In the genomic region with DNA sequence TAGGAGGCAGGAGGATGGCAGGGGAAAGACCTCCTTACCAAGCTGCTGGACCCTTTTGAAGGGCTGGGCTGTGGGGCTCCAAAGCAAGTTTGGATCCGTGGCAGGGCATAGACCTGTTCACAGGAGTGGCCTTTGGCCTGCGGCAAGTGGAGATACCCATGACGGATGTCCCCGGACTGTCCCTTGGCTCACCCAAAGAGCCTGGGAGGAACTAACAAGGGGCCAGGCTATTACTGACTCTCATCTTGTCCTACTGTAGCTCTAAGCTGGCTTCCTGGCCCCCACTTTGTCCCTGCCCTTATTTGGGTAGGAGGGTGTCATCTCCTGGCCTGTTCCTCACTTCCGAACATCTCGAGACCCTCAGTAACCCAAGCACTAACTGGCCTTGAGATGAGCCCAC, we compare ENCODE assay signal across 8 mouse cellular contexts. TPM values are rescaled to one million over a fixed set of nuclear protein-coding genes. Genes with fewer than 3 reads are reported as not detected.
A peak's percentile ranks its signal among the peaks of the same experiment; 100 is the strongest.
DNase-seq lines count a peak whose midpoint lies in the region; ATAC-seq and TF ChIP-seq lines count a peak whose summit lies in the region.

No protein-coding gene starts in this region.

- no peak for TF ChIP-seq EP300 in MEL (IDR thresholded peaks at IDR 0.05; ENCODE audit: low read depth in 1 of 2, low read length in 2 of 2)

- TF ChIP-seq CTCF in MEL (IDR thresholded peaks at IDR 0.05 in 2 of 3, conservative IDR thresholded peaks at IDR 0.05 in 1 of 3; ENCODE audit: control insufficient read depth in 1 of 3, insufficient read depth in 1 of 3, low read depth in 2 of 3, low read length in 3 of 3, poor library complexity in 1 of 3, severe bottlenecking in 1 of 3) = no peak

- H3K79me2 ChIP-seq in MEL (ENCODE audit: control insufficient read depth, insufficient read depth, low read length, poor library complexity) = no peaks in the 10 kb centered on the region; the same call in 1 of the 2 replicates

- TF ChIP-seq RAD21 in MEL (IDR thresholded peaks at IDR 0.05; ENCODE audit: low read depth, low read length) = no peak

- DNase-seq in heart, adult 8-10 months (ENCODE audit: low spot score) = no peak
- peak; percentile 24 for DNase-seq in MEL (ENCODE audit: low read depth, low spot score)
- DNase-seq in lung, postnatal 36 days = peak; percentile 63
- no peak for DNase-seq in gastrocnemius, postnatal 25 days
- DNase-seq in ovary, adult 18-20 months (ENCODE audit: low spot score) = no peak

- H3K27me3 ChIP-seq in heart, embryonic 11.5 days (ENCODE audit: control insufficient read depth, insufficient read depth, low read length) = no peaks in the 10 kb centered on the region; the same call in none of the 2 replicates
- H3K27me3 ChIP-seq in MEL (ENCODE audit: control insufficient read depth in 1 of 2, insufficient read depth in 2 of 2, low read length in 2 of 2) = no peaks in the 10 kb centered on the region
- no peaks in the 10 kb centered on the region for H3K27me3 ChIP-seq in hindbrain, embryonic 16.5 days (replicated peaks; ENCODE audit: control insufficient read depth, insufficient read depth, low read length)

- peak overlapping the region; percentile 83 for H3K27ac ChIP-seq in heart, embryonic 11.5 days (ENCODE audit: low read depth, low read length)
- H3K27ac ChIP-seq in MEL (ENCODE audit: control insufficient read depth, low read depth, low read length) = peak overlapping the region; percentile 34
- H3K27ac ChIP-seq in hindbrain, embryonic 16.5 days (ENCODE audit: low read depth, low read length) = peak overlapping the region; percentile 72

- no peak for TF ChIP-seq POLR2A in MEL (IDR thresholded peaks at IDR 0.05; ENCODE audit: control insufficient read depth in 1 of 2, insufficient read depth in 1 of 2, low read depth in 1 of 2, low read length in 2 of 2, poor library complexity in 1 of 2)

- no peak for ATAC-seq in heart, embryonic 11.5 days (replicated peaks; ENCODE audit: insufficient number of reproducible peaks, low FRiP score, low TSS enrichment)
- ATAC-seq in hindbrain, embryonic 16.5 days = peak; percentile 3; the same call in 1 of the 2 replicates
- ATAC-seq in megakaryocyte progenitor cell, adult 5-6 weeks (replicated peaks; ENCODE audit: poor library complexity) = no peak

- peak overlapping the region; percentile 59 for H3K4me2 ChIP-seq in heart, embryonic 11.5 days
- peak overlapping the region; percentile 39 for H3K4me2 ChIP-seq in hindbrain, embryonic 16.5 days (ENCODE audit: low read length)

- peak overlapping the region; percentile 35 for H3K4me3 ChIP-seq in heart, embryonic 11.5 days (ENCODE audit: low read depth, low read length)
- H3K4me3 ChIP-seq in MEL (ENCODE audit: control insufficient read depth in 1 of 2, insufficient read depth in 1 of 2, low read depth in 2 of 2, low read length in 2 of 2) = peak overlapping the region in 1 of 2 experiments; percentile 24; a peak in 2 of 4 replicates
- peak overlapping the region; percentile 4; the same call in 1 of the 2 replicates for H3K4me3 ChIP-seq in hindbrain, embryonic 16.5 days (ENCODE audit: low read length)

- no peaks in the 10 kb centered on the region for H3K9me3 ChIP-seq in heart, embryonic 11.5 days (replicated peaks; ENCODE audit: control insufficient read depth, low read length)
- no peaks in the 10 kb centered on the region for H3K9me3 ChIP-seq in MEL (replicated peaks; ENCODE audit: insufficient read depth, low read length)
- H3K9me3 ChIP-seq in hindbrain, embryonic 16.5 days (ENCODE audit: control insufficient read depth, low read length) = no peaks in the 10 kb centered on the region

- H3K36me3 ChIP-seq in heart, embryonic 11.5 days (ENCODE audit: control insufficient read depth, insufficient read depth, low read length) = no peaks in the 10 kb centered on the region
- H3K36me3 ChIP-seq in MEL (ENCODE audit: control insufficient read depth in 1 of 2, insufficient read depth in 2 of 2, low read length in 2 of 2) = peaks cover 0 to 52% of the 10 kb centered on the region in 2 experiments; a peak in 2 of 4 replicates
- H3K36me3 ChIP-seq in hindbrain, embryonic 16.5 days (ENCODE audit: control insufficient read depth, insufficient read depth, low read length) = no peaks in the 10 kb centered on the region

- H3K4me1 ChIP-seq in heart, embryonic 11.5 days (ENCODE audit: control insufficient read depth, insufficient read depth, low read length) = peaks cover 41% of the 10 kb centered on the region
- H3K4me1 ChIP-seq in MEL (ENCODE audit: control insufficient read depth in 1 of 2, insufficient read depth in 2 of 2, low read length in 2 of 2) = peaks cover 11 to 79% of the 10 kb centered on the region in 2 experiments
- H3K4me1 ChIP-seq in hindbrain, embryonic 16.5 days (ENCODE audit: control insufficient read depth, insufficient read depth, low read depth, low read length) = peaks cover 29% of the 10 kb centered on the region

- peak overlapping the region; percentile 67 for H3K9ac ChIP-seq in heart, embryonic 11.5 days (ENCODE audit: low read depth, low read length)
- H3K9ac ChIP-seq in MEL (ENCODE audit: control insufficient read depth, low read depth, low read length, poor library complexity, severe bottlenecking) = peak overlapping the region; percentile 43
- H3K9ac ChIP-seq in hindbrain, embryonic 16.5 days (ENCODE audit: low read depth, low read length) = no peak overlapping the region

- WGBS in heart, embryonic 11.5 days (ENCODE audit: insufficient replicate concordance) = 35% methylated on average over 6 of the region's 6 CpGs
- 73% methylated on average over 6 of the region's 6 CpGs for WGBS in hindbrain, embryonic 16.5 days

TF ChIP-seq in MEL, 35 proteins besides CTCF, POLR2A, EP300 and RAD21 (continues in another document):
- TF ChIP-seq POLR2AphosphoS2 (IDR thresholded peaks at IDR 0.05; ENCODE audit: low read length) (no peak), BHLHE40 (IDR thresholded peaks at IDR 0.05; ENCODE audit: borderline replicate concordance, low read depth, low read length) (no peak), MAFK (IDR thresholded peaks at IDR 0.05; ENCODE audit: borderline replicate concordance, low read depth, low read length) (no peak), ELF1 (IDR thresholded peaks at IDR 0.05; ENCODE audit: low read depth, low read length) (no peak), E2F4 (IDR thresholded peaks at IDR 0.05; ENCODE audit: borderline replicate concordance, low read depth, low read length) (no peak), ZNF384 (IDR thresholded peaks at IDR 0.05; ENCODE audit: low read depth, low read length) (no peak), MAX (IDR thresholded peaks at IDR 0.05; ENCODE audit: low read length) (no peak), ETS1 (IDR thresholded peaks at IDR 0.05; ENCODE audit: low read depth, low read length) (no peak), ZC3H11A (IDR thresholded peaks at IDR 0.05; ENCODE audit: low read depth, low read length) (no peak), MYC (IDR thresholded peaks at IDR 0.05; ENCODE audit: low read depth, low read length) (no peak), ZKSCAN1 (IDR thresholded peaks at IDR 0.05; ENCODE audit: low read depth, low read length) (no peak), SIN3A (IDR thresholded peaks at IDR 0.05; ENCODE audit: low read length) (no peak), GATA1 (IDR thresholded peaks at IDR 0.05; ENCODE audit: low read depth, low read length) (no peak)

RNA-seq across cellular contexts. Expression of gene Akna, which starts 0.6 kb away (rescaled TPM):
- polyA plus RNA-seq in heart, embryonic 11.5 days (2014; fragmentation: Nextera tagmentation; extraction: Ambion mirVana) = 3.1 and 3.2 TPM in 2 replicates
- 1 to 10 TPM; 3.1 to 4.4 (median 3.5) TPM for total RNA-seq in heart, adult 8-10 months (2022)
- total RNA-seq in MEL (2012; rRNA removed) = 3.9 and 6.2 TPM in 2 replicates
- polyA plus RNA-seq in MEL (2012; ENCODE audit: insufficient read depth in 1 of 2, insufficient read length in 2 of 2, low read depth in 1 of 2, low replicate concordance in 2 of 2, missing spikeins in 1 of 2) = 10 to 100 TPM in 1 of 2 experiments, not detected in 1; 14.1 TPM
- 4.6 and 6.5 TPM in 2 replicates for polyA plus RNA-seq in hindbrain, embryonic 16.5 days (2015; fragmentation: Nextera tagmentation; extraction: Ambion mirVana)
- 20.9 and 26.7 TPM in 2 replicates for total RNA-seq in megakaryocyte progenitor cell, adult 5-6 weeks (2015)
- total RNA-seq in megakaryocyte progenitor cell, adult 5-6 weeks (2017) = 11.8 and 13.7 TPM in 2 replicates
- total RNA-seq in gastrocnemius, postnatal 25 days (2021) = 1 to 10 TPM; 1.1 to 1.4 TPM

RNA-seq across cellular contexts. Expression of gene Orm2, which starts 40.3 kb away (rescaled TPM):
- not detected in 2 replicates for polyA plus RNA-seq in heart, embryonic 11.5 days (2014; fragmentation: Nextera tagmentation; extraction: Ambion mirVana)
- total RNA-seq in heart, adult 8-10 months (2022) = under 1 TPM in 2 of 4 experiments, not detected in 2; 0.34 to 0.37 TPM
- not detected in 2 replicates for total RNA-seq in MEL (2012; rRNA removed)
- not detected for polyA plus RNA-seq in MEL (2012; ENCODE audit: insufficient read depth in 1 of 2, insufficient read length in 2 of 2, low read depth in 1 of 2, low replicate concordance in 2 of 2, missing spikeins in 1 of 2)
- polyA plus RNA-seq in hindbrain, embryonic 16.5 days (2015; fragmentation: Nextera tagmentation; extraction: Ambion mirVana) = not detected in 2 replicates
- total RNA-seq in megakaryocyte progenitor cell, adult 5-6 weeks (2015) = not detected in 2 replicates
- not detected in 2 replicates for total RNA-seq in megakaryocyte progenitor cell, adult 5-6 weeks (2017)
- 1 to 10 TPM in 1 of 2 experiments, not detected in 1; 1.8 TPM for total RNA-seq in gastrocnemius, postnatal 25 days (2021)

RNA-seq across cellular contexts. Expression of gene Orm3, which starts 46.6 kb away (rescaled TPM):
- not detected in 2 replicates for polyA plus RNA-seq in heart, embryonic 11.5 days (2014; fragmentation: Nextera tagmentation; extraction: Ambion mirVana)
- 1 to 10 TPM in 2 of 4 experiments, under 1 TPM in 2; 0.60 to 4.5 (median 1.7) TPM for total RNA-seq in heart, adult 8-10 months (2022)
- not detected in 2 replicates for total RNA-seq in MEL (2012; rRNA removed)
- not detected for polyA plus RNA-seq in MEL (2012; ENCODE audit: insufficient read depth in 1 of 2, insufficient read length in 2 of 2, low read depth in 1 of 2, low replicate concordance in 2 of 2, missing spikeins in 1 of 2)
- polyA plus RNA-seq in hindbrain, embryonic 16.5 days (2015; fragmentation: Nextera tagmentation; extraction: Ambion mirVana) = not detected in 2 replicates
- total RNA-seq in megakaryocyte progenitor cell, adult 5-6 weeks (2015) = not detected in 2 replicates
- total RNA-seq in megakaryocyte progenitor cell, adult 5-6 weeks (2017) = not detected in 2 replicates
- under 1 TPM in 1 of 2 experiments, not detected in 1; 0.38 TPM for total RNA-seq in gastrocnemius, postnatal 25 days (2021)

RNA-seq across cellular contexts. Expression of gene Orm1, which starts 58.2 kb away (rescaled TPM):
- polyA plus RNA-seq in heart, embryonic 11.5 days (2014; fragmentation: Nextera tagmentation; extraction: Ambion mirVana) = not detected in 2 replicates
- under 1 TPM in 1 of 4 experiments, not detected in 3; 0.75 TPM for total RNA-seq in heart, adult 8-10 months (2022)
- not detected in 2 replicates for total RNA-seq in MEL (2012; rRNA removed)
- polyA plus RNA-seq in MEL (2012; ENCODE audit: insufficient read depth in 1 of 2, insufficient read length in 2 of 2, low read depth in 1 of 2, low replicate concordance in 2 of 2, missing spikeins in 1 of 2) = not detected
- not detected in 2 replicates for polyA plus RNA-seq in hindbrain, embryonic 16.5 days (2015; fragmentation: Nextera tagmentation; extraction: Ambion mirVana)
- total RNA-seq in megakaryocyte progenitor cell, adult 5-6 weeks (2015) = 1.5 and 4.2 TPM in 2 replicates
- total RNA-seq in megakaryocyte progenitor cell, adult 5-6 weeks (2017) = 4.7 and 6.6 TPM in 2 replicates
- 10 to 100 TPM in 1 of 2 experiments, under 1 TPM in 1; 0.38 to 13.6 TPM for total RNA-seq in gastrocnemius, postnatal 25 days (2021)

Comparison
In these comparisons a context has a peak if more than half of its experiments do, and no peak if none do; other contexts are left out.
1. DNase-seq: peak in MEL (single experiment) and lung, postnatal 36 days (single experiment); none in heart, adult 8-10 months (single experiment), gastrocnemius, postnatal 25 days (single experiment) and ovary, adult 18-20 months (single experiment).
2. Peak in every context shown above with its lines, with median percentiles within 50 percentile points of each other: H3K27ac ChIP-seq.